Mouse (Mus musculus) heart, embryonic 14.5 days (tissue): ENCODE results near the gene Utp6. TPM values are rescaled to one million over a fixed set of nuclear protein-coding genes. Genes with fewer than 3 reads are reported as not detected.

Experiments
- ATAC-seq: fragments of 200-750 bp; cut with Nextera tagmentation; 2 replicates; pipeline ENCODE4 v1.8.0; 2017; ENCODE audit warnings: low read depth, moderate TSS enrichment; ENCODE audit not compliant: insufficient number of reproducible peaks, insufficient read depth, low FRiP score
- H3K27ac ChIP-seq, 2 experiments: fragments of 200-500 bp in 1 of 2; fragments of 300-500 bp in 1 of 2; sonication (generic) in 1 of 2; replicated peaks in 1 of 2; 2 replicates each; pipeline ENCODE4 v1.5.1; 2012 to 2014; ENCODE audit warnings: low read depth in 2 of 2, low read length in 2 of 2, control low read depth in 1 of 2, mild to moderate bottlenecking in 1 of 2, mixed read lengths in 1 of 2; ENCODE audit not compliant: control insufficient read depth in 1 of 2, insufficient read depth in 1 of 2
- H3K27me3 ChIP-seq: fragments of 300-500 bp; sonication (generic); 2 replicates; pipeline ENCODE4 v1.6.1; 2014; ENCODE audit warnings: mild to moderate bottlenecking, low read length, control low read depth; ENCODE audit not compliant: control insufficient read depth, insufficient read depth
- H3K36me3 ChIP-seq: fragments of 300-500 bp; sonication (generic); 2 replicates; pipeline ENCODE4 v1.6.1; 2014; ENCODE audit warnings: mild to moderate bottlenecking, control low read depth, low read length, mixed read lengths; ENCODE audit not compliant: control insufficient read depth, insufficient read depth
- H3K4me1 ChIP-seq, 2 experiments: fragments of 200-500 bp in 1 of 2; fragments of 300-500 bp in 1 of 2; sonication (generic) in 1 of 2; 2 replicates each; pipeline ENCODE4 v1.6.1; 2012 to 2014; ENCODE audit warnings: low read length in 2 of 2, control low read depth in 1 of 2, mixed read lengths in 1 of 2; ENCODE audit not compliant: control insufficient read depth in 2 of 2, insufficient read depth in 2 of 2
- H3K4me2 ChIP-seq: fragments of 300-500 bp; sonication (generic); 2 replicates; pipeline ENCODE4 v1.6.1; 2014; ENCODE audit warnings: mild to moderate bottlenecking, low read length
- H3K4me3 ChIP-seq, 2 experiments: fragments of 200-500 bp in 1 of 2; fragments of 300-500 bp in 1 of 2; sonication (generic) in 1 of 2; 2 replicates each; pipeline ENCODE4 v1.5.1; 2012 to 2014; ENCODE audit warnings: low read length in 2 of 2, mild to moderate bottlenecking in 2 of 2, control low read depth in 1 of 2, low read depth in 1 of 2, moderate library complexity in 1 of 2; ENCODE audit not compliant: control insufficient read depth in 1 of 2, insufficient read depth in 1 of 2
- H3K9ac ChIP-seq: fragments of 300-500 bp; sonication (generic); 2 replicates; pipeline ENCODE4 v1.6.1; 2014; ENCODE audit warnings: mild to moderate bottlenecking, low read length
- H3K9me3 ChIP-seq: fragments of 300-500 bp; sonication (generic); 2 replicates; pipeline ENCODE4 v1.6.1; 2016; ENCODE audit warnings: low read length, control low read depth; ENCODE audit not compliant: control insufficient read depth
- WGBS: fragments of 180-500 bp; shearing (Covaris S2); extraction: QIAGEN DNeasy Blood & Tissue Kit; methylation state at CpG from one replicate; pipeline ENCODE4 v1.1.7; 2014; 5-methylcytosine and 5-hydroxymethylcytosine counted together
- polyA plus RNA-seq: library from polyadenylated mRNA; unstranded; fragments of >200 nt; fragmentation: Nextera tagmentation; extraction: Ambion mirVana; gene quantifications from 2 replicates; pipeline ENCODE4 v1.2.1, GENCODE M21; 2014

The Utp6 gene
- 32.7 and 33.2 TPM in 2 replicates for polyA plus RNA-seq

GRCm38 (mm10) chr11:79962125-79962876, at the start of gene Utp6:
Utp6 (minus strand) TSS chr11:79962390.
- peak; percentile 85 for ATAC-seq

GRCm38 (mm10) chr11:79994271-79994988, 32.2 kb upstream of the Utp6 start:
- H3K9me3 ChIP-seq, result no peaks in the 10 kb centered on the region
- H3K27me3 ChIP-seq, result no peaks in the 10 kb centered on the region
- H3K9ac ChIP-seq, result peak overlapping the region; percentile 96
- peaks cover 0 to 4% of the 10 kb centered on the region in 2 experiments; a peak in 2 of 4 replicates for H3K4me1 ChIP-seq
- peaks cover 33% of the 10 kb centered on the region for H3K36me3 ChIP-seq
- ATAC-seq, result no peak
- H3K4me3 ChIP-seq, result peak overlapping the region; percentile 79 to 88; a peak in 3 of 4 replicates
- peak overlapping the region; percentile 75 for H3K4me2 ChIP-seq
- 3% methylated on average over 7 of the region's 7 CpGs for whole genome bisulfite sequencing
- H3K27ac ChIP-seq, result no peak overlapping the region

More at GRCm38 (mm10) chr11:79962125-79962876, at the start of gene Utp6:
- H3K9ac ChIP-seq, result peak within 1 kb of the TSS; percentile 83
- no peaks in the 10 kb centered on the region for H3K27me3 ChIP-seq
- H3K36me3 ChIP-seq, result peaks cover 30% of the 10 kb centered on the region
- WGBS, result 1% methylated on average over 46 of the region's 46 CpGs
- peak within 1 kb of the TSS; percentile 85 for H3K4me2 ChIP-seq
- peaks cover 2 to 7% of the 10 kb centered on the region in 2 experiments; a peak in 3 of 4 replicates for H3K4me1 ChIP-seq
- peak within 1 kb of the TSS; percentile 79 to 98 for H3K4me3 ChIP-seq
- peak within 1 kb of the TSS; percentile 70 to 77; a peak in 3 of 4 replicates for H3K27ac ChIP-seq
- H3K9me3 ChIP-seq, result no peaks in the 10 kb centered on the region

DNA sequence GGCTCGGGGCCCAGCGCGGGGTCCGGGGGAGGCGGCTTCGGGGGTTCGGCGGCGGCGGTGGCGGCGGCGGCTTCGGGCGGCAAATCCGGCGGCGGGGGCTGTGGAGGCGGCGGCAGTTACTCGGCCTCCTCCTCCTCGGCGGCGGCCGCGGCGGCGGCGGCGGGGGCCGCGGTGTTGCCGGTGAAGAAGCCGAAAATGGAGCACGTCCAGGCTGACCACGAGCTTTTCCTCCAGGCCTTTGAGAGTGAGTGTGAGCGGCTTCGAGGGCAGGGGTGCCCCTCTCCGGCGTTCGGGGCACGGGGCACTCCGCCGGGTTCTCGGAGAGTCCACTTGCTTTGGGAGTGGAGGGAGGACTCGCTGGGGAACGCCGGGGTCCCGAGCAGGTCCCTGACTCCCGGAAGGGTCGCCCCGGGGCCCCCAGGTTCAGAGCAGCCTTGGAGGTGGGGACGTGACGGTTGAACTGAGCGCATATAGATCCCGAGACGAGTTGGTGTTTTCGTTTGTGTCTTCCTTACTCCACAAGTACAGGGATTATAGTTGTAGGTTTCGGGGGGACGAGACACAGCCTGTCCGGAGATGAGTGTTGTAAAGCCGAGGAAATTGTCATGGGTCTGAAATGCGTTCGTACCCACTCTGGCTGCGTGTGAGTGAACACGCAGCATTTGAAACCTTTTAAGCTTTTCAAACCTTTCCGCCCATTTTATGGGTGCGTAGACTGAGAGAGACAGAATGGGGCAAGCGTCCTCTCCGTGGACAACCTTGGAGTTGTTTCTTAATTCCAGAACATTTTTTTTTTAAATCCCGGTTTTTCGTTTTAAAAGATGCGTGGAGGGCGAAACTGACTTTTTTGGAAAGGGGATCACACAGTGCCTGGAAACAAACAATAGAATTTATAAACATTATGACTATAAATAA, 31.4 kb upstream of the Utp6 start:
- H3K36me3 ChIP-seq, result peaks cover 27% of the 10 kb centered on the region
- H3K4me3 ChIP-seq, result peak overlapping the region; percentile 79 to 88
- 1% methylated on average over 56 of the region's 74 CpGs for WGBS
- H3K4me2 ChIP-seq, result peak overlapping the region; percentile 75
- no peaks in the 10 kb centered on the region for H3K27me3 ChIP-seq
- ATAC-seq, result 0 out of 2 replicates have a peak, but pooled peaks have one; percentile 19
- peaks cover 0 to 4% of the 10 kb centered on the region in 2 experiments; a peak in 2 of 4 replicates for H3K4me1 ChIP-seq
- no peaks in the 10 kb centered on the region for H3K9me3 ChIP-seq
- H3K9ac ChIP-seq, result peak overlapping the region; percentile 96
- H3K27ac ChIP-seq, result peak overlapping the region; percentile 97 to 100

DNA sequence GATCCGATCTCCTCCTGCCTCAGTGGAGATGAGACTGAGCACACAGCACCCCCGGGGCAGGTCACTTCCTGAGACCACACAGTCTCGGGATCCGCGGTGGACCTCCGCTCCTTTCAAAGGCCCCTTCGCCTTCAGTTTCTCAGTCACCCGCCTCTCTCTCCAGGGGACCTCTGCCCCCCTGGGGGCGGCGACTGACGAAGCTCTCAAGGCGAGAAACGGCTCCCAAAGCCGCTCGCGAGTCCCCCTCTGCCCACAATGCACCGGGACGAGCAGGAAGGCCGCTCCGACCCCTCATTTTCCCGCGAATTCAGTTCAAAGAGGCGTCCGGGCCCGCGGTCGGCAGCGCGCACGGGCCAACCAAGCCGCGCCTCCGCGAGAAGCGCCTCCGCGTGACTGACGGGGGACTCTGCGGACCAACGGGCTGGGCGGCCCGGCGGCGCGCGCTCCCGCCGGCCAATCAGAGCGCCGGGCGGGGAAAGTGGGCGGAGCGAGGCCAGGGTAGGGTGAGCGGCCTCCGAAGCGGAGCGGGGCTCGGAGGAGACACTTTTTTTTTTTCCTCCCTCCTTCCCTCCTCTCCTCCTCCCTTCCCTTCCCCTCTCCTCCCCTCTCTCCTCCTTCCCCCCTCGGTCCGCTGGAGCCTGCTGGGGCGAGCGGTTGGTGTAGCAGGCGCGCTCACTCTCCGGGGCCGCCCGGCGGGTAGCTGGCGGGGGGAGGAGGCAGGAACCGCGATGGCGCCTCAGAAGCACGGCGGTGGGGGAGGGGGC, 30.6 kb upstream of the Utp6 start, which contains the start of gene Suz12:
Gene Suz12, plus strand, starts transcription at position 515 of the 764 bp plus-strand sequence.
- Histone ChIP-seq H3K9ac (peak within 1 kb of the TSS; percentile 96), H3K4me3 (peak within 1 kb of the TSS; percentile 79 to 88), H3K27me3 (no peaks in the 10 kb centered on the region), H3K9me3 (no peaks in the 10 kb centered on the region), H3K36me3 (peaks cover 21% of the 10 kb centered on the region), H3K4me1 (peaks cover 0 to 4% of the 10 kb centered on the region in 2 experiments; a peak in 2 of 4 replicates), H3K4me2 (peak within 1 kb of the TSS; percentile 84), H3K27ac (peak within 1 kb of the TSS; percentile 97 to 100)
- WGBS, result 0% methylated on average over 58 of the region's 74 CpGs
- ATAC-seq, result peak; percentile 97

DNA sequence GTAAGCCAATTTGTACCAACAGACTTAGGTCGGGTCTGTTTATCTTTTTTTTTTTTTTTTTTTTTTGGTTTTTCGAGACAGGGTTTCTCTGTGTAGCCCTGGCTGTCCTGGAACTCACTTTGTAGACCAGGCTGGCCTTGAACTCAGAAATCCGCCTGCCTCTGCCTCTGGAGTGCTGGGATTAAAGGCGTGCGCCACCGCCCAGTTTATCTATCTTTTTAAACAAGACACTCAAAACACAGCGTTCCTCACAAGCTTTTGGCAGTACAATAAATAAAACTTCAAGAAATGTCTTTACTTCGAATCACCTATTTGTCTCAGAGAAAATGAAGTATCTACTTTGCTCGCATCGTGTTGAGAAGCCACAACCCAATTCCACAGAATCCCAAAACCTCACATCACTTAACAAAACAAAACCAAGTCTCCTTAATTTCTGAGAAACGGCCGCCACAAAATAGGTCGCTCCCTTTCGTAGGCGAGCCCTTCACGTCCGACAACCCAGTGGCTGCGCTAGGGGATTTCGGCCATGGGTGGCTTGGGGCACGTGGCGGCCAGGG, 29.9 kb upstream of the Utp6 start:
- 29% methylated on average over 20 of the region's 21 CpGs for WGBS
- ATAC-seq, result no peak

DNA sequence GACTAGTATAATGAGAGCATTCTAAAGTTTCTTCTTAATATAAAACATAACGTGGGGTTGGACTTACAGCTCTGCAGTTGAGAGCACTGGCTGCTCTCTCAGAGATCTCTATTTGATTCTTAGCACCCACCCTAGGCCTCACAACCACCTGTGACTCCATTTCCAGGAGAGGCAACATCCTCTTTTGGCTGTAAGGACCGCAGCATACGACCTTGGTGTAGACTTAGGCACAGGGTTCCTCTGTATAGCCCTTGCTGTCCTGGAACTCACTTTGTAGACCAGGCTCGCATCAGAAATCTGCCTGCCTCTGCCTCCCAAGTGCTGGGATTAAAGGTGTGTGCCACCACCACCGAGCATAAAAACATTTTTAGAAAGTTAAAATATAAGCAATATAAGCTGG, 29.4 kb upstream of the Utp6 start:
- Histone ChIP-seq H3K27me3 (no peaks in the 10 kb centered on the region), H3K9ac (no peak overlapping the region), H3K4me3 (no peak overlapping the region), H3K4me2 (no peak overlapping the region), H3K27ac (no peak overlapping the region), H3K4me1 (peaks cover 0 to 4% of the 10 kb centered on the region in 2 experiments; a peak in 2 of 4 replicates), H3K36me3 (peaks cover 10% of the 10 kb centered on the region), H3K9me3 (no peaks in the 10 kb centered on the region)
- ATAC-seq, result no peak
- WGBS, result 95% methylated on average over 5 of the region's 5 CpGs

More for the DNA sequence above, 29.9 kb upstream of the Utp6 start:
- H3K27ac ChIP-seq, result peak overlapping the region; percentile 92 to 100
- peaks cover 0 to 4% of the 10 kb centered on the region in 2 experiments; a peak in 2 of 4 replicates for H3K4me1 ChIP-seq
- H3K9ac ChIP-seq, result peak overlapping the region; percentile 96
- peaks cover 15% of the 10 kb centered on the region for H3K36me3 ChIP-seq
- peak overlapping the region; percentile 69 to 88 for H3K4me3 ChIP-seq
- no peaks in the 10 kb centered on the region for H3K9me3 ChIP-seq
- no peaks in the 10 kb centered on the region for H3K27me3 ChIP-seq
- H3K4me2 ChIP-seq, result peak overlapping the region; percentile 84
